Mouse (Mus musculus): ENCODE measurements around the gene Gjb3. TPM values are rescaled to one million over a fixed set of nuclear protein-coding genes. Genes with fewer than 3 reads are reported as not detected.

The Gjb3 gene
- polyA plus RNA-seq (2012; rRNA removed; ENCODE audit: low replicate concordance): 7.7 and 7.9 TPM in 2 replicates

DNA sequence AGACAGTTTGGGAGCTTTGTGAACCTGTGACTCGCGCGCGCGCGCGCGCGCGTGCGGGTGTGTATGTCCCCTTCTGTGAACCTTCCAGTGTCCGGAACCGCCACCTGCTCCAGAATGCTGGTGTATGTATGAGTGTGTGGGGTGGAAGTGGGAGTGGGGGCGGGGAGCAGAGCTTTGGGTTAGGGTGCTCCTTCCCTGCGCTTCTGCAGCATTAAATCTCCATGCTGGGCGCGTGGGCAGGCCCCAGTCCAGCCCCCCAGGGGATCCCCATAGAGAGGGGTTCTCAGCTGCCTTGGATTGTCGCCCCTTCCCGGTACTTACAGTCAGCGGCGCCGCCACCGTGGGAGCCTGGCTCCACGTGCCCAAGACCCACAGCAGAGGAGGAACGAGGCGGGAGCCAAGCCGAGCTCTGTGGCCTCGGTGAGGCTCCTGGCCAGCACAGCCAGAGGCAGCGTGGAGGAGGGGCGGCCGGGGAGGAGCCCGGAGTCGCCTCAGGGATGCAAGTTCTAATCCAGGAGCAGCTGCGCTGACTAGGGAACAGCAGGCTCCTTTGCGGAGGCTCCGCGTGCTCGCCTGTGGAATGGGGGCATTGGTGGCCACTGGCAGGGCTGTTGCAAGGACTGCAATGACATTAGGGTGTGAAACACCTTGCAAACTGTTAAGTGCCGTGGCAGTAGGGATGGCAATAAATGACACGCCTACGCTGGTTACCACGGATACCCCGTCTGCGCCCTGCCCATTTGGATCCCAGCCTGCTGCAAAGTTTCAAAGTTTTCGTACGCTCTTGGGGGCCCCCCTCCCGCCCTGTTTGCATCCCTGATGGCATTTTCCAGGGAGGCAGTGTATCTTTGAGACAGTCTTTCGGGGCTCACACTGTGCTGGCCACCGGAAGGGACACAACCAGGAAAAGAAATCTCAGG, at the start of gene Gjb3:
Gjb3 (minus strand) TSS at position 664 of the 920 bp plus-strand sequence.

DNA sequence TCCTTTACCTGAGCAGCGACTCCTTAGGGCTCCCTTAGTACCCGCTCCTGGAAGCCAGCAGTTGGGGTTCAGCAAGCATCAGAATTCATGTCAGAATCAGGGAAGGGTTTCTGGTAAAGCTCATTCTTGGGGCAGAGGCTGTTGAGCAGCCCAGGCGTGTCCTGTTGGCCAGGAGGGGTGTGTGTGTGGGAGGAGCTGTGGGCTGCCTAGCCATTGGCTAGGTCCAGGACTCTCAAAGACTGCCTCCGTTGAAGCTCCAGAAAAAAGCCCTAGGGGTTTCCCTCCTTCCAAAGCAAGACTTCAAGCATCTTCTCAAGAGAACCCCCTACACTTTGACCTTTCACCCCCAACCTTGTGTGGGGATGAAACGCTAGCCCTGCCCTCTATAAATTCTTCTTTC, 27.4 kb upstream of the Gjb3 start, which contains the start of gene Gjb5:
Gjb5 (minus strand) TSS at position 164 of the 400 bp plus-strand sequence.

DNA sequence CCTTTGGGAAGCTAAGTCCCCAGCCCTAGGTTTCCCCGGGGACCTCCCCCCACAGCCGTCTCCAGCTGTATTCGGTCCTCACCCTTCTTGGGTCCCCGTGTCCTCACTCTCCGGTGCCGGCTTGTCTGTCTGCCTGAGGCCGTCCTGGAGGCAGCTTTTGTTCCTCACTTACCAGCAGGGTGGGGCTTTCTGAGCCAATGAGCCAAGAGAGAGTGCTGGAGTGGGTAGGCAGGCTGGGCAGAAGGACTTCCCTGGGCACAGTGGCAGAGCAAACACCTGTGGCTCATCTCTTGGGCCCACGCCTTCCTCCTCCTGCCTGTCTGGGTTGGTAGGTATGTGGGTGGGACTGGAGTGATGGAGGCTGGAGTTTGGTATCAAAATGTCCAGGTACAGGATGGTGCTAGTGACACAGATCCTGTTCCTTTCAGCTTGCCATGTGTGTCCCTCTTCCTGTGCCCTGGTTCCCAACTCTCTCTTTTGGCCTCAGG, 23.4 kb upstream of the Gjb3 start, which contains the start of gene Gjb4:
Gjb4 (minus strand) TSS at position 131 of the 488 bp plus-strand sequence.

DNA sequence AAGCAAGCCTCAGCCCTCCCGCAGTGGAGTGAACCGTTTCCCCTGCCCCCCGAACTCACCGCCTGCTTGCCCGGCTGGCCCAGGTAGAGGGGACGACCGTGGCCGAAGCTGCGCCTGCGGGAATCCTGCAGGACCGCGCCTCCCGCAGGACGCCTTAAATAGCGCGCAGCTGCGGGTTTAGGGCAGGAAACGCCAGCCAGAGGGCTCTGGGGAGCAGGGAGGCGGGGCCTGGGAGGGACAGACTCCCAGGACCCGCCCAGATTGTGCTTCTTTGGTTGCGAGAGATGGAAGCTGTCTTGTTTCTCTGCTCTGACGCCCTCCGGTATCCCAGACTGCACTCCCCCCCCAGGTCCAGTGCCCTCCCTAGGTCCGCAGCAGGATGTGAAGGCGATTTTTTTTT, 16.8 kb downstream of the Gjb3 start, which contains the start of gene Gja4:
Gja4 (minus strand) TSS at position 179 of the 400 bp plus-strand sequence.

Other genes starting within 250 kb of the Gjb3 start
- gene Tmem35b, start 207.2 kb downstream of the Gjb3 start, polyA plus RNA-seq (2012; rRNA removed; ENCODE audit: low replicate concordance): 7.9 and 13.1 TPM in 2 replicates
- gene Dlgap3, start 161.6 kb downstream of the Gjb3 start, polyA plus RNA-seq (2012; rRNA removed; ENCODE audit: low replicate concordance): 1.00 and 1.0 TPM in 2 replicates
- 9.7 and 15.2 TPM in 2 replicates for gene Smim12, start 87.1 kb downstream of the Gjb3 start, polyA plus RNA-seq (2012; rRNA removed; ENCODE audit: low replicate concordance)
- gene Gja4, start 16.8 kb downstream of the Gjb3 start, polyA plus RNA-seq (2012; rRNA removed; ENCODE audit: low replicate concordance): 7.1 and 8.4 TPM in 2 replicates
- gene Gjb4, start 23.2 kb upstream of the Gjb3 start, polyA plus RNA-seq (2012; rRNA removed; ENCODE audit: low replicate concordance): 0.12 TPM in 1 of 2 replicates, not detected in the other
- 0.16 and 0.20 TPM in 2 replicates for gene Gjb5, start 27.3 kb upstream of the Gjb3 start, polyA plus RNA-seq (2012; rRNA removed; ENCODE audit: low replicate concordance)